Mouse (Mus musculus): ENCODE results near the gene Treml2.

Gene Treml2

DNA sequence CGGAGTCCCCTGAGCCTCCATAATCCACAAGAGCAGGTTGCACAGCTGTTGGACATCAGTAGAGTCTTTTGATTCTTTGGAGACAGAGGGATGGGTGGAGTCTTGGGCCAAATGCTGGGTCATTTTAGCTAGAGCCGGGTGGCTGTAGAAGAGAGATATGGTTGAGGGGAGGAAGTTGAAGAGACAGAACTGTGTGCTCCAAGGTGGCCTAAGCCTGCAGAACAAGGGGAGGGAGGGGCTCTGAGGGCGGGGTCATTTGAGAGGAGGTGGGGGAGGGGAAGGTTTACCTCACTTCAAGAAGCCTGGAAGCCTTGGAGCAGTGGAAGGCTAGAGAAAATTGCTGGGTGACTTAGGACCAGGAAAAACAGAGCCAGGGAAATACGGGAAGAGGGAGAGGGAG is at the start of gene Treml2:
Gene Treml2, plus strand, starts transcription at position 296 of the 400 bp plus-strand sequence.
- no peak for DNase-seq (ENCODE audit: low spot score)

GRCm38 (mm10) chr17:48249501-48249900 is 49.8 kb upstream of the Treml2 start:
- DNase-seq (ENCODE audit: low spot score), result no peak

DNA sequence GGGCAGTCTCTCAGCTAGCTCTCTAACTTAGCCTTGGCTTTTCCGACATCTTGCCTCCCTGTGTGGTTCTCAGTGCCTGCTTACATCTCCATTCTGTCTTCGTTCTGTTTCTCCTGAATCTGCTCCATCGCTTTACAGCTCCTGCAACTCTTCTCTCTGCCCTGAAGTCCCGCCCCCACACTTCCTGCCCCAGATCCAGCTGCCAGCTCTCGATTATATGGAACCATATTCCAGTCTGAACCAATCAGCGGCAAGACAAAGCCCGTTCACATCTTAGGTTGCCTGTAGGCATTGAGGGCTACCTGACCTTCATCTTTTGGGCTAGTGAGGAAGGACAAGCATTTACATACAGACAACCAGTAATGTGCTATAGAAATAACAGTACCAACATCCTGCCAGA is 48.7 kb upstream of the Treml2 start:
- no peak for DNase-seq (ENCODE audit: low spot score)

- DNase-seq (ENCODE audit: low spot score), result no peak
Observed at GRCm38 (mm10) chr17:48256575-48256974, 42.7 kb upstream of the Treml2 start.

DNA sequence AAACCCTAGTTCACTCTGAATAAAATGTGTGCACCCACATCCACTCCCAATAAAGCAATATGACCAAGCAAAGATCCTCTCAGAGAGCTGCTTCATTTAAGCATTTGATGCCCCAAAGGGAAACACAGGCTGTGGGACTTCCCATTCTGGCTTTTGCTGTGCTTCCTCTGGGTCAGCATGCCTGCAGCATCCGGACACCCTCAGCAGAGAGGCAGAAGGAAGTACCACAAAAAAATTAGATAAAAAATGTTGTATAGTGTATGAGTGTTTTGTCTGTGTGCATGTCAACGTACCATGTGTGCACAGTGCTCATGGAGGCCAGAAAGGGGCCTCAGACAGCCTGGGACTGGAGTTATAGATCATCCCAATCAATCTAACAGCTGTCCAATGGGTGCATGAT is 37.4 kb upstream of the Treml2 start:
- no peak for DNase-seq (ENCODE audit: low spot score)

- DNase-seq (ENCODE audit: low spot score), result no peak
Observed at GRCm38 (mm10) chr17:48263741-48264362, 35.4 kb upstream of the Treml2 start, which contains the start of gene Treml4. TSS of gene Treml4 (plus strand) at chr17:48264295.

DNA sequence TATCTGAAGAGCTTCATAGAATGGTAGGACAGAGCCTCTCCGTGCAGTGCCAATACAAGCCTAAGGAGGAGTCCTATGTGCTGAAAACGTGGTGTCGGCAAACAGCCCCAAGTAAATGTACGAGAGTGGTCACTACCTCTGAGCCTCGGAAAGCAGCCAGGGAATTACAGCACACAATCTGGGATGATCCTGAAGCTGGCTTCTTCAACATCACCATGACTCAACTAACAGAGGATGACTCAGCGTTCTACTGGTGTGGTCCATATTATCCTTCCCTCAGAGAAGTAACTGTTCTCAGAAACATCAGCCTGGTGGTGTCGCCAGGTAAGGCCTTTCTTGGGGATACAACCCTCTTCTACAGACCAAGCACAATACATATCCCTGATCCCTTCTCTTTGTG is 34.6 kb upstream of the Treml2 start:
- no peak for DNase-seq (ENCODE audit: low spot score)

DNA sequence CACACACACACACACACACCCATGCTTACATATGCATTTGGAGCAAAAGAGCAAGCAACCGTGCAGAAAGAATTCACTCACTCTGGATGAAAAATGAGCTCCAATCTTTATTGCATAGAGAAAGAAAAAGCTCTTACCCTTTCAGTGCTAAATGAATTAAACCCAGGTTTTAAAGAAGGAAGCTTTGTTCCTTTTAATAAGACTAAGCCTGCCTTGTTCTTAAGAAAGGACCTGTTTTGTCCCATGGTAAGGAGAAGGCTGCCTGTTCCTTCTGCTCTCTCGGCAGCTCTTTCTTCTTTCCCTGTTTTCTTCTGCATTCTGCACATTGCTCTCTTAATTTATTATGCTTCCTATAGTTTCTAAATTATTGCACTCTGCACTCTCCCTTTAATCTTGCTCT is 33.2 kb upstream of the Treml2 start:
- no peak for DNase-seq (ENCODE audit: low spot score)

GRCm38 (mm10) chr17:48266610-48267304 is 32.5 kb upstream of the Treml2 start:
- no peak for DNase-seq (ENCODE audit: low spot score)

DNA sequence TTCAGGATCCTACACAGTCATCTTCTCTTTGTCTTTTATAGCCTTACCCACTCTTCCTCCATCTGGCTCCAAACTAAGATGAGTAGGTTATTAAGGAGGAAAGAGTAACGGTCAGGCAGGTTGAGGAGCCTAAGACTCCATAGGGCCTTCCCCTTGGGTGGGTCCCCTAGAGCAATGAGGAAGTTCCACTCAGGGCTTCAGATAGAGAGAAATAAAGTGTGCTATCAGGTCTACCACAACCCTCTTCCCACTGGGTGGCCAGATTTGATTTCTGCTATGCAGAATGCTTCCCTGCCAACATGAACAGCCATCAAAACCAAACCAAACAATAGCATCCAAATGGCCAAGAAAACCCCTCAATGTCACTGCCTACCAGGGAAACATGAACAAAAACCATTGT is 31.7 kb upstream of the Treml2 start:
- no peak for DNase-seq (ENCODE audit: low spot score)

GRCm38 (mm10) chr17:48268276-48268675 is 31.0 kb upstream of the Treml2 start:
- DNase-seq (ENCODE audit: low spot score), result no peak

DNA sequence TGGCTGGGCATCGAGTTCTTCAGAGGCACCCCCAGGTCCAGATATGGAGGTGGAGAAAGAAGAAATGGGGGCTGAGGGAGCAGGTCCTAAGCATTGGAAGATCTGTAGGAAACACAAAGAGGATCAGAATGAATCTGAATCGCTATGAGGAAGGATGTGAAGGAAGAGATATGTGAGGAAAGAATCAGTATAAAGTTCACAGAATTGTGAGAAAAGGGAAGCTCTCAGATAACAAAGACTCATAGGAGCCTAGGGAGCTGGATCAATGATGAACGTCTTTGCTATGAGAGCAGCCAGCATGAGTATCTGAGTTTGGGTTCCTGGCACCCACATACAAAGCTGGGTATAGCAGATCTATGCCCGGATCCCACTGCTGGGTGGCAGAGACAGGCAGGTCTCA is 29.5 kb upstream of the Treml2 start:
- no peak for DNase-seq (ENCODE audit: low spot score)

DNA sequence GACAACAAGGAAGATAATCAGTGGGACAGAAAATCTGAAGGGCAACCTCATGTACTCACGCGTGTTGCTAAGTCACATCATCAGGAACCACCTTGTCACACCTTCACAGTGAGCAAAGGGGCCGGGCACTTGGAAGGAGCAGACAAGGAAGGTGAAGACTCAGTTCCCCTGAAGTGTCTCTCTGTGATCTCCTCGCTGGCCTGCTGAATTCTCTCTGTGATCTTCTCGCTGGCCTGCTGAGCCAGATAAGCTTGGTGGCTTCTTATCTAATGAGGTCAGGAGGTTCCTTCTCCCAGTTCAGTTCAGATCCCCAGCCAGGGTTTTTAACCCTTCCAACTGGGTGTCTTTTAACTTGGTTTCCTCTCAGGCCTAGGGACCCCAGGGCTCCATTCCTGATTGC is 27.1 kb upstream of the Treml2 start:
- DNase-seq (ENCODE audit: low spot score), result no peak

GRCm38 (mm10) chr17:48272598-48272997 is 26.7 kb upstream of the Treml2 start:
- DNase-seq (ENCODE audit: low spot score), result no peak

DNA sequence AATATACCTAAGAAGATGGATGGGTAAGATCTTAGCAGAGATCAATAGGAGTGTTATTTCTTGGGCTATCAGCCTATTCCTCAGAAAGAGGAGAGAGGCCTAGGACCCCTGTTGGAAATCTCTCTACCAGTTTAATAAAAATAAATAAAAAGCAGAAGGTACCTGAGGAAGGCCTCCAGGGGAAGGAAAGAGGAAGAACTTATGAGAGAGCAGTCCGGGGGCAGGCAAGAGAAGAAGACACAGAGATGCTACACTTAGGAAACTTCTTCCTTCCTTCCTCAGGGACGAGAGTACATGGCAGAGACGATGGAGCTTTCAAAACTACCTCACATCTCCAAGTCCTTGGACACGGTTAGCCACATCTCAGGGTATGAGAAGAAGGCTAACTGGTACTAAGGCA is 25.2 kb upstream of the Treml2 start:
- DNase-seq (ENCODE audit: low spot score), result no peak

- peak; percentile 89 for DNase-seq (ENCODE audit: low spot score)
Observed at GRCm38 (mm10) chr17:48274885-48275284, 24.4 kb upstream of the Treml2 start.

DNA sequence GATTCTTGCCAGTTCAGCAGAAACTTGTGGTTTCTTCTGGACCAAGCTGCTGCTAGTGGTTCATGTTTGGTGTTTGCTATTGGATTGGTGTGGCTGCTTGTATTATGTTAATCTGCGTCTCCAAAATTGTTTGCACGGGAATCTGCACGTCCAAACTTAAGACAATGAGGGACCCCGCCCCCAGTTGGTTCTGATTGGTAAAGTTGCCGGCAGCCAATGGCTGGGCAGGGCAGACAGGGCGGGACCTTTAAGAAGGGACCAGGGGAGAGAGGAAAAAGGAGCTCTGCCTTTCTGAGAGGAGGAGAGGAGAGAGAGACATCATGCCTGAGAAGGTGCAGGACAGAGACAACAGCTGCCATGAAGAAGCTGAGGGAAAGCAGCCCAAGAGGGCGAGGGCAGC is 23.6 kb upstream of the Treml2 start:
- DNase-seq (ENCODE audit: low spot score), result no peak

DNA sequence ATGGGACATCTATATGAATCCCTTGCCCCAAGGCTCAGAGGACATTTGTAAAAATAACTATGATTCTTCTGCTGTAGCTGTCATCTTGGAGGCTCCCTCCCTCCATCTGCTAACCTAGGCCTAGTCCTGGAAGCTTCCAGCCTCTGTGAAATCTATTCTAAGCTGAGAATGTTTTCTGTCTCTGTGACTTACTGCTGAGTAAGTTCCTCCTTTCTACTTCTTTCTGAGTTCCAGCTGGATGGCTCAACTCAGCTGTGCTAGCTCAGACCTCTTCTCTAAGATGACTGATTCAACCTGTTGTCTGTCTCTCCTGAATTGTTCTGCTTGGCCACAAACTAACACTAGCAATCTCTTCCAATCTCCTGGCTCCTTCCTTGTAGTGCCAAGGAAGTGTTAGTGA is 20.9 kb upstream of the Treml2 start:
- DNase-seq (ENCODE audit: low spot score), result no peak

DNA sequence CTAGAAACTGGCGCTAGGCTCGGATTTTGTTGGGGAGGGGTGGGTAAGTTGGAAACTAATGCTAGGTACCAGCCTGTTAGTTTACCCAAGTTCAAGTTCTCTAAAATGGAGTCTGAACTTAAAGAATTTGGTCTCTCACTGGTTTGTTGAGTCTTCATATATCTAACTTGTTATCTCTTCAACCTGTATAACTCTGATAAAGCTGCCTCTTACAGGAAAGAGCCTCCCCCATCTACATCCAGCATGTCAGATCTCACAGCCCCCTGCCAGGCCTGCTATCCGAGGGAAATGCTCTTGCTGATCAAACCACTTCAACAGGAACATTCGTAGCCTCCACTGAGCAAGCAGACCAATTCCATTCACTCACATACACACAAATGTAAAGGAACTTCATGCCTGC is 20.3 kb upstream of the Treml2 start:
- DNase-seq (ENCODE audit: low spot score), result no peak

DNA sequence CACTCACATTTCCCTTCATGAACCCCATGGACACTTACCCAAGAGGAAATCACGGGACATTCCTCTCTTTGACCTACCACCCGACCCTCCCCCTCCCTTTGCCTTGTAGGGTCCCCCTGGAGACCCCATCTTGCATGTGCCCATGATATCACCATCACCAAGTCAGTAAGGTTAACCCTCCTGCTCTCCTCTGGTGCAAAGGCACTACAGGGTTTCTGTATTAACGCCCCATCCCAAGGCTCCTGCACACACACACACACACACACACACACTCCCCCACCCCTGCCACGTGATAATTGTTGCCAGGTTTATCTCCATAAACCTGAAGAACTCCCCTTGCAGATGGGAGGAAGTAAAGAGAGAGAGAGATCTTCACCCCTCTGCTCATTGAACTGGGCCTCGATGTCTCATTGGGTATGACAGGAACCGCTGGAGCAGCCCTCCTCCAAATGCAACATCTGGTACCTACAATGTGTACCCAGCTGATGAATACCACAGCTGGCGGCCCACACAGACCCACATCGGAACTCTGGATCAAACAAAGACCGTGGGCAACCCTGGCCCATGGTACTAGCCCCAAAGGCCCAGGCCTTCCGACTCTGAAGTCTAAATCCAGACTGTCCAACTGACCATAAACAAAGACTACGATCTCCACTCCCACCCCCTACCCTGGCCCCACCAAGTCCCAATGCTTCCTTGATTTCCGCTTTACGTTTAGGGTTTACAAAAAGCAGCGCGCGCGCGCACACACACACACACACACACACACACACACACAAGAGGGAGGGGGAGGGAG is 18.2 kb upstream of the Treml2 start:
- DNase-seq (ENCODE audit: low spot score), result no peak

GRCm38 (mm10) chr17:48281739-48282085 is 17.6 kb upstream of the Treml2 start:
- DNase-seq (ENCODE audit: low spot score), result no peak

DNA sequence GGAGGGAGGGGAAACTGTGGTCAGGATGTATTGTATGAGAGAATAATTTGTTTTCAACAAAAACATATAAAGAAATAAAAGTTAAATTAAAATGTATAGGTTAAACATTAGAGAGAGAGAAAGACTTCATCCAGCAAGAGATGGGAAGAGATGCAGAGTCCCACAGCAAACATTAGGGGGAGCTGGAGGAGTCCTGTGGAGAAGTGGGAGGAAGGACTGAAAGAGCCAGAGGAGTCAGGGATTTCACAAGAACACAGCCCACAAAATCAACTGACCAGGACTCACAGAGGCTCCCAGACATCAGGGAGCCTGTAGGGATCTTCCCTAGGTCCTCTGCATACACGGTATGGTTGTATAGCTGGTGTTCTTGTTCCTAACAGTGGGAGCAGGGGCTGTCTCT is 12.5 kb upstream of the Treml2 start:
- DNase-seq (ENCODE audit: low spot score), result no peak

- DNase-seq (ENCODE audit: low spot score), result no peak
Observed at GRCm38 (mm10) chr17:48287276-48287675, 12.0 kb upstream of the Treml2 start.

Data from layer of hippocampus, adult 11-12 months (tissue).